Mouse (Mus musculus): Measurements from ENCODE around the gene Hspb6. TPM values are rescaled to one million over a fixed set of nuclear protein-coding genes. Genes with fewer than 3 reads are reported as not detected.

The Hspb6 gene
- polyA plus RNA-seq, 1 experiment: 6.4 TPM

DNA sequence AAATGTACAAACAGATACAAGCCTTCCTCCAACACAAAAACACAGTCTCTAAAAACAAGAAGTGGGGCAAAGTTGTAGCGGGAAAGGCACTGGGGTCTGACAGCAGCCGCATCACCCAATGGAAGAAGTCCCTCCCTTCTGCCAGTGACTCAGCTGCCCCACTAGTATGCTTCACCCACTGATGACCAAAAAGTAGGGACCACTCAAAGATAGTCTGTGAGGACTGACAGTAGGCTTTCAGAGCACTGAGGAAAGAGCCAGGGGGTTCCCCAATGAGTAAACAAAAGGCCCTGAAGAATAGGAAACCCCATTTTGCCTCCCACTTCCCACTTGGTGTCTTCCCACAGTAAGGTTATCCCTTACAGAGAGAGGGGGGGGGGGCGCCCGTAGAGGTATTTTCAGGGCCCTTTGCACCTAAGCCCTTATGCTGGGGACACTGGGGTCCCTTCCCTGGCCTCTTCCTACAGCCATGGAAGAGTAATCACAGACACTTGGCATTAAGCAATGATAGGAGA lies 42.6 kb downstream of the Hspb6 start:
- H3K4me3 ChIP-seq (ENCODE audit: low read depth, low read length): no peak overlapping the region
- no peak overlapping the region for H3K9ac ChIP-seq (ENCODE audit: low read depth, poor library complexity, severe bottlenecking)
- TF ChIP-seq EP300 (IDR thresholded peaks at IDR 0.05; ENCODE audit: insufficient read depth, low read depth, low read length): no peak
- TF ChIP-seq CTCF (IDR thresholded peaks at IDR 0.05; ENCODE audit: low read depth, low read length): no peak
- TF ChIP-seq POLR2A (IDR thresholded peaks at IDR 0.05; ENCODE audit: insufficient read depth, low read length): no peak
- no peaks in the 10 kb centered on the region for H3K36me3 ChIP-seq (ENCODE audit: control insufficient read depth, insufficient read depth, low read length, poor library complexity, severe bottlenecking)
- peaks cover 9% of the 10 kb centered on the region for H3K4me1 ChIP-seq (ENCODE audit: control insufficient read depth, insufficient read depth, low read length)
- H3K27me3 ChIP-seq (ENCODE audit: control insufficient read depth, insufficient read depth, low read length, poor library complexity, severe bottlenecking): no peaks in the 10 kb centered on the region
- no peak overlapping the region for H3K27ac ChIP-seq (ENCODE audit: insufficient read depth, low read length)
- H3K9me3 ChIP-seq (replicated peaks; ENCODE audit: control insufficient read depth, insufficient read depth, low read length, poor library complexity, severe bottlenecking): no peaks in the 10 kb centered on the region

- no peak overlapping the region for H3K9ac ChIP-seq (ENCODE audit: low read depth, poor library complexity, severe bottlenecking)
- no peaks in the 10 kb centered on the region for H3K27me3 ChIP-seq (ENCODE audit: control insufficient read depth, insufficient read depth, low read length, poor library complexity, severe bottlenecking)
- no peak overlapping the region for H3K4me3 ChIP-seq (ENCODE audit: low read depth, low read length)
- no peak overlapping the region for H3K27ac ChIP-seq (ENCODE audit: insufficient read depth, low read length)
- no peak for TF ChIP-seq EP300 (IDR thresholded peaks at IDR 0.05; ENCODE audit: insufficient read depth, low read depth, low read length)
- no peak for TF ChIP-seq CTCF (IDR thresholded peaks at IDR 0.05; ENCODE audit: low read depth, low read length)
- no peak for TF ChIP-seq POLR2A (IDR thresholded peaks at IDR 0.05; ENCODE audit: insufficient read depth, low read length)
- H3K9me3 ChIP-seq (replicated peaks; ENCODE audit: control insufficient read depth, insufficient read depth, low read length, poor library complexity, severe bottlenecking): no peaks in the 10 kb centered on the region
- no peaks in the 10 kb centered on the region for H3K36me3 ChIP-seq (ENCODE audit: control insufficient read depth, insufficient read depth, low read length, poor library complexity, severe bottlenecking)
- peaks cover 9% of the 10 kb centered on the region for H3K4me1 ChIP-seq (ENCODE audit: control insufficient read depth, insufficient read depth, low read length)
Observed at GRCm38 (mm10) chr7:30596093-30596492, 44.1 kb downstream of the Hspb6 start.

GRCm38 (mm10) chr7:30596811-30597210 lies 44.8 kb downstream of the Hspb6 start:
- TF ChIP-seq CTCF (IDR thresholded peaks at IDR 0.05; ENCODE audit: low read depth, low read length): no peak
- no peak for TF ChIP-seq POLR2A (IDR thresholded peaks at IDR 0.05; ENCODE audit: insufficient read depth, low read length)
- no peak for TF ChIP-seq EP300 (IDR thresholded peaks at IDR 0.05; ENCODE audit: insufficient read depth, low read depth, low read length)
- H3K4me3 ChIP-seq (ENCODE audit: low read depth, low read length): no peak overlapping the region
- H3K27ac ChIP-seq (ENCODE audit: insufficient read depth, low read length): no peak overlapping the region
- H3K4me1 ChIP-seq (ENCODE audit: control insufficient read depth, insufficient read depth, low read length): peaks cover 9% of the 10 kb centered on the region
- no peak overlapping the region for H3K9ac ChIP-seq (ENCODE audit: low read depth, poor library complexity, severe bottlenecking)
- H3K9me3 ChIP-seq (replicated peaks; ENCODE audit: control insufficient read depth, insufficient read depth, low read length, poor library complexity, severe bottlenecking): no peaks in the 10 kb centered on the region
- no peaks in the 10 kb centered on the region for H3K36me3 ChIP-seq (ENCODE audit: control insufficient read depth, insufficient read depth, low read length, poor library complexity, severe bottlenecking)
- no peaks in the 10 kb centered on the region for H3K27me3 ChIP-seq (ENCODE audit: control insufficient read depth, insufficient read depth, low read length, poor library complexity, severe bottlenecking)

GRCm38 (mm10) chr7:30598786-30599185 lies 46.8 kb downstream of the Hspb6 start, which contains the start of gene Zbtb32:
TSS of gene Zbtb32 (minus strand) at chr7:30598909.
- H3K36me3 ChIP-seq (ENCODE audit: control insufficient read depth, insufficient read depth, low read length, poor library complexity, severe bottlenecking): no peaks in the 10 kb centered on the region
- TF ChIP-seq CTCF (IDR thresholded peaks at IDR 0.05; ENCODE audit: low read depth, low read length) (no peak), EP300 (IDR thresholded peaks at IDR 0.05; ENCODE audit: insufficient read depth, low read depth, low read length) (no peak), POLR2A (IDR thresholded peaks at IDR 0.05; ENCODE audit: insufficient read depth, low read length) (no peak)
- peak within 1 kb of the TSS; percentile 41 for H3K4me3 ChIP-seq (ENCODE audit: low read depth, low read length)
- H3K27me3 ChIP-seq (ENCODE audit: control insufficient read depth, insufficient read depth, low read length, poor library complexity, severe bottlenecking): no peaks in the 10 kb centered on the region
- no peaks in the 10 kb centered on the region for H3K9me3 ChIP-seq (replicated peaks; ENCODE audit: control insufficient read depth, insufficient read depth, low read length, poor library complexity, severe bottlenecking)
- H3K4me1 ChIP-seq (ENCODE audit: control insufficient read depth, insufficient read depth, low read length): peaks cover 17% of the 10 kb centered on the region
- peak within 1 kb of the TSS; percentile 46 for H3K27ac ChIP-seq (ENCODE audit: insufficient read depth, low read length)
- peak within 1 kb of the TSS; percentile 45; the same call in 1 of the 2 replicates for H3K9ac ChIP-seq (ENCODE audit: low read depth, poor library complexity, severe bottlenecking)

DNA sequence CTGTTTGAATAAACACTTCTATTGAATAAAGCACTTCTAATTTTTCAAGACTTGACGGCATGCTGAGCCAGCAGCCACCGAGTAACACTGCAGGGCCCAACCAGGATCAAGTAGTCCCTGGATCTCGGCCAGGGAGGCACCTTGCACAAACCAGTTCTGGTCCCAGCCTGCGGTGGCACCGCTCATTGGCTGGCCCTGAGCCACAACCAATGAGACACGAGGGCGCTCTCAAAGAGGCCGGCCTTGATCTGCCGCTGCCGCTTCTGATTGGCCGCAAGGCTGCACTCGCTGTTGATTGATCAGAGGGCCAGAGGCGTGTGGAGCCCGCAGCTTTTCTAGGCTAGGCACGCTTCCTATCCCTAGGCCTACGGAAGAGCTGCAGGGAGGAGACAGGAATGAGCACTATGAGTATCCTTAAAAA lies 48.0 kb downstream of the Hspb6 start:
- no peak for TF ChIP-seq EP300 (IDR thresholded peaks at IDR 0.05; ENCODE audit: insufficient read depth, low read depth, low read length)
- no peak for TF ChIP-seq CTCF (IDR thresholded peaks at IDR 0.05; ENCODE audit: low read depth, low read length)
- TF ChIP-seq POLR2A (IDR thresholded peaks at IDR 0.05; ENCODE audit: insufficient read depth, low read length): no peak
- H3K36me3 ChIP-seq (ENCODE audit: control insufficient read depth, insufficient read depth, low read length, poor library complexity, severe bottlenecking): no peaks in the 10 kb centered on the region
- H3K9ac ChIP-seq (ENCODE audit: low read depth, poor library complexity, severe bottlenecking): peak overlapping the region; percentile 45
- peak overlapping the region; percentile 82 for H3K27ac ChIP-seq (ENCODE audit: insufficient read depth, low read length)
- H3K4me1 ChIP-seq (ENCODE audit: control insufficient read depth, insufficient read depth, low read length): peaks cover 16% of the 10 kb centered on the region
- H3K27me3 ChIP-seq (ENCODE audit: control insufficient read depth, insufficient read depth, low read length, poor library complexity, severe bottlenecking): no peaks in the 10 kb centered on the region
- no peaks in the 10 kb centered on the region for H3K9me3 ChIP-seq (replicated peaks; ENCODE audit: control insufficient read depth, insufficient read depth, low read length, poor library complexity, severe bottlenecking)
- H3K4me3 ChIP-seq (ENCODE audit: low read depth, low read length): peak overlapping the region; percentile 41

DNA sequence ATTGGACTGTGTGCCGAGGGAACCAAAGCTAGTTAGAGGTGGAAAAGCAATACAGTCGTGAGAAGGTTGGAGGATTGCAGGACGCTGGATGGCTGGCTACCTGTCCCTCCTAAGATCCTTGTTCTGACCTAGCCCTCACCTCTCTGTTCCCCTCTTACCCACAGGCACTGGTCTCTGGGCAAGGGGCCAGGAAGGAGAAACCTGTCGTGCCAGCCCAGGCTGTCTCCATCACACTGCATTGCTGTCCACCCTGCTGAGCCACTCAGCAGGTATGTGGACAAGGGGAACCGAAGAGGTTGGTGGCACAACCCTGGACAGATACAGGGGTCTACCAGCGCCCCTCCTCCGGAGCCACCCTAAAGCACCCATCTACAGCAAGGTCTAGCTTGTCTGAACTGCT lies 48.7 kb downstream of the Hspb6 start:
- Histone ChIP-seq H3K27me3 (ENCODE audit: control insufficient read depth, insufficient read depth, low read length, poor library complexity, severe bottlenecking) (no peaks in the 10 kb centered on the region), H3K4me3 (ENCODE audit: low read depth, low read length) (no peak overlapping the region), H3K9me3 (replicated peaks; ENCODE audit: control insufficient read depth, insufficient read depth, low read length, poor library complexity, severe bottlenecking) (no peaks in the 10 kb centered on the region), H3K9ac (ENCODE audit: low read depth, poor library complexity, severe bottlenecking) (peak overlapping the region; percentile 30), H3K4me1 (ENCODE audit: control insufficient read depth, insufficient read depth, low read length) (peaks cover 15% of the 10 kb centered on the region), H3K27ac (ENCODE audit: insufficient read depth, low read length) (peak overlapping the region; percentile 82), H3K36me3 (ENCODE audit: control insufficient read depth, insufficient read depth, low read length, poor library complexity, severe bottlenecking) (no peaks in the 10 kb centered on the region)
- TF ChIP-seq POLR2A (IDR thresholded peaks at IDR 0.05; ENCODE audit: insufficient read depth, low read length) (no peak), CTCF (IDR thresholded peaks at IDR 0.05; ENCODE audit: low read depth, low read length) (no peak), EP300 (IDR thresholded peaks at IDR 0.05; ENCODE audit: insufficient read depth, low read depth, low read length) (no peak)
